Mouse (Mus musculus) forelimb bud, embryonic 11.5 days (tissue): ENCODE results near the gene Foxp1.

ENCODE experiments used
- DNase-seq: peaks from one replicate; pipeline ENCODE4 v3.0.0-alpha.2; 2012; ENCODE audit warnings: low read depth, low spot score

Gene Foxp1

DNA sequence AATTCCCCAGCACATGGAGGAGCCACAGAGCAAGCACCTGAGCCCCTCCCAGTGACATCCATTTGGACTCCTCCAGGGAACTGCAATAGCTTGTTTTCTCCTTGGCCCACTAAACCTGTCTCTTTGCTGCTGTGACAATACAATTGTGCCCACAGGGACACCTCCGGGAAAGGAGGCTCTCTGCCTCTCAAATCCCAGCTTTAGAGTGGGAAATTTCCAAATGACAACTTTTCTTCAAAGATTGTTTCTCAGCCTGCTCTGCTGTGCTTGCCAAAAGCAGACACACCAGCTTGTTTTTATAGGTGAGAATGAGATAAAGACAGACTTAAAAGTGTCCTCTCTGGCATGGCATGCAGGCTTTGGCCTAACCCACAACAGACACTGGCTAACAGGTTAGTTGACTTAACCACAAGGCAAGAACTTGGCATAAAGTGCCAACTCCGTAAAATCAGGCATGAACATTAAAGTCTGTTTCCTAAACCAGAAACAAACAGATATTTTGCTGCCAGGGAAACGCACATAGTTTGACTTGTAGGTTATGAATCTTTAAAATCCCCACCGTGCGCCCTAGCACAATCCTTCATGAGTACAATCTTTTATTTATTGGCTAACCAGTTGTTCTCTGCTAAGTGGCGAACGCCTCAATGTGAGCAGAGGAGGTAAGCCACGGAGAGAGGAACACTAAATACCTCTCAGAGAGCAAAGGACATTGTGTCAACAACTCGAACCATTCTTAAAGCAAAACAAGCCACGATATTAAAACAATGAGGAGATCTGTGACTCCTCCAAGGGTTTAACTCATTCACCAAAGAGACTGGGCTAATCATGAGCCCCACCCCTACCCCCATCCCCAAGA is 379.4 kb downstream of the Foxp1 start:
- DNase-seq, result no peak

DNA sequence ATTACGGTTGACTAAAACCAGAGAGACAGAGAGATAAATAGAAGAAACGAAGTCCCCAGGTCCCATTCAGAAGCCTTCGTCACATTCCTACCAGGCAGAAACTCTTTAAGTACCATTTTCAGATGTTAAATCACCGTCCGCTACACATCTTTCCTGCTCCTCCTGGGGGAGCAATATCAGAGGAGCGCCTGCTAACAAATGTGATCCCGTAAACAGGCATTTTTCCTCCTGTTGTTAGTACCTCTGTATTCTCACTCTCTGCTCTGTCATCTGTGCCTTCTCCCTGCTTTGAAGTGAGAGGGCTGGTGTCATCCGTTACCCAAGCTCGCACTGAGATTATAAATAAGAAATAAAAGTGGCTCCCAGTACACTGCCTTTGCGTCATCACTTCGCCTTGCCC is 384.5 kb downstream of the Foxp1 start:
- DNase-seq, result no peak

DNA sequence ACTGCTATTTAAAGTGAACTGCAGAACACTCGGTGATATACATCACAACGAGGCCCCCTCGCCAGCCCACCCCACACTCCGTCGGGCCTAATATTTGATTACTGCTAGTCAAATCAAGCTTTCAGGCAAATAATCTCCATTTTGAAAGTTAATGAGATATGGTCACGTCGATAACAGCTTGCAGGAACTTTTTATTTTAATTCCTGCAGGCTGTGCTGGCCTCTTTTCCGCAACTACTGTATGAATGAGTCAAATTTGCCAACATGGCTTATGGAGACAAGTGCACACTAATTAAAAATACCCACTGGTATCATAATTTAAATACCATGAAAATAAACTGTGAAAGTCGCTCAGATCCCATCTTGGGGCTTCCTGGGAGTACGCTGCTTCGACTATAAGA is 385.4 kb downstream of the Foxp1 start:
- DNase-seq, result no peak

DNA sequence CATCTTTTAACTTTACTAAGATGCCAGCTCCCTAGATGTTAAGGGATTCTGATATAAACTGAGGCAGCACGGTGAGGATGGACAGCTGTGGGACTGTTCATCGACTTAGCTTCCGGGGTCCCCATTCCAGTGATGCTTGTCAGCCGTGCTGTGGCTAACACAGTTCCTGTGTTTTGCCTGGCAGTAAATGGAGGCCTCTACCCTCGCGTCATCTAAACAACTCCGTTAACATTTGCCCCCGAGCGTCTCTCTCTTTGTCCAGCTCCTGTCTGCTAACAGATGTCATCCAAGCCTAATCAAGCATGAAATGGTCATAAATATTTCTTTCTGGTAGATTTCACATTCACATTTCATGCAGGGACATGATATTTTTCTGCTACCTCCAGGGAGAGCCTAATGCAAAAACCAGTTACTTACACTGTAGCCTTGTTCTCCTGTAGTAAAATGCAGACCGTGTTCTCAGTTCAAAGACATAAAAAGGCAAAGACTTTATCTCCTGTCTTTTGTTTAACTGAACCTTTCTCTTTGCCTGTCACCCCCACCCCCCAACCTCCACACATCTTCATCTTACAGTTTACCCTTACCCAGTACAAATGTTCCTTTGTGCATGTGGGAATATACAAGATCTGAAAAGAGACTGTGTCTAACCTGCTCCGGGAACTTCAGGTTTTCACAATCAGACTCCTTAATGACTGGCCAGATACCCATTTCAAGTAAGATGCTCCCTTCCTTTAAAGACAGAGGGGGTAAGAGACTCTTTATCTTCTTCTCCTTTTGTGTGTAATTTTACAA is 386.4 kb downstream of the Foxp1 start:
- peak; percentile 43 for DNase-seq

DNA sequence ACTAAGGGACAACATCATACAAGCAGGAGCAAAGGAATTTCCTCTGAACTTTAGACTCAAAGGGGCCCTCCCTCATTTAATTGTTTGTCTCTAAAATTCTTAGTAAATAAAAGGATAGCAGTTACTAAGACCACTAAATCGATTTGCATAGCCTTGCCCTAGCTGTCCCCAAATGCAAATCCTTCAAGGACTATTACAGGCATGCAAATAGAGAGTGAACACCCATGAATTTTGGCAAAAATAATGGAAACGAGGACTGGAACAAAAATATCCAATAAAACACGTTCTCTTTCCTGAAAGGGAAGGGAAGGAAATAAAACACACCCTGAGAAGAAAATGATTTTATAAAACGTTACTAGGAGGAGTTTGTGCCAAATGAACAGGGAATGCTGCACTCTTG is 390.7 kb downstream of the Foxp1 start:
- no peak for DNase-seq

DNA sequence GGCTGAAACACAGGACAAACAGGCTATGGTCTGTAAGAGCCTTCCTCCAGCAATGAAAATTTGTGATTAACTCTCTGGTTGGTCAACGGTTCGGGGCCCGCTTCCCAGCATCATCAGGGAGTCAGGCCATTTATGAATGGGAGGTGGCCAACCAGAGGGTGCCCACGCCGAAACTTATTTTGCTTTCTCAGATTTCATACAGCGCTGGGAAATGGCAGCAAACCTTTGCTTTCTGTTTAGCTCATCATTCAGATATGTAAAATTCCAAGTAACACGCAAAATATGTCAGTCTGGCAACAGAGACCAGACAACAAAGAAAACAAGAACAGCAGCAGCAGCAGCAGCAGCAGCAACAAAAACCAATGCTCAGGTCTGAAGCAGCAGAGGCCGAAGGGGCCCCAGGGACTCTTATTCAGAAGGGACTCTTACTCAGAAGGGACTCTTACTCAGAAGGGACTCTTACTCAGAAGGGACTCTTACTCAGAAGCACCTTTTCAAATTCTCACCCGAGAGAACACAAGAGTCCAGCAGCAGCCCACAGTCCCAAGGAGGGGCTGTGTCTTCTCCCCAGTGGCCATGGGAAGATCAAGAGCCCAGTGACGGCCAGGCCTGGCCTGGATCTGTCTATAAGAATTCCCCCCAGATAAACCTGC is 391.6 kb downstream of the Foxp1 start:
- DNase-seq, result no peak

DNA sequence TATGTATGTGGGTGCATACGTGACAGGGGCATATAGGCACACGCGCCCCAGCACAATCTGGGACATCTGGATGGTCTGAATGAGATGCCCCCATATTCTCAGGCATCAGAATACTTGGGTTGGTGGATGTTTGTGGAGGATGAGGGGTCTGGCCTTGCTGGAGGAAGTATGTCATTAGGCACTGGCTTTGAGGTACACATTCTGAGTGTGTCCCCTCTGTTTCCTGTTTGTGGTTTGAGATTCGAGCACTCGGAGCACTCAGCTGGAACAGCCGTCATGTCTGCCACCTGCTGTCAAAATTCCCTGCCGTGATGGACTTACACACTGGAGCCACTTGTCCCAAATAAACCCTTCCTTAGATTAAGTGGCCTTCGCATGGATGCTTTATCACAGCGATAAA is 395.8 kb downstream of the Foxp1 start:
- DNase-seq, result no peak

DNA sequence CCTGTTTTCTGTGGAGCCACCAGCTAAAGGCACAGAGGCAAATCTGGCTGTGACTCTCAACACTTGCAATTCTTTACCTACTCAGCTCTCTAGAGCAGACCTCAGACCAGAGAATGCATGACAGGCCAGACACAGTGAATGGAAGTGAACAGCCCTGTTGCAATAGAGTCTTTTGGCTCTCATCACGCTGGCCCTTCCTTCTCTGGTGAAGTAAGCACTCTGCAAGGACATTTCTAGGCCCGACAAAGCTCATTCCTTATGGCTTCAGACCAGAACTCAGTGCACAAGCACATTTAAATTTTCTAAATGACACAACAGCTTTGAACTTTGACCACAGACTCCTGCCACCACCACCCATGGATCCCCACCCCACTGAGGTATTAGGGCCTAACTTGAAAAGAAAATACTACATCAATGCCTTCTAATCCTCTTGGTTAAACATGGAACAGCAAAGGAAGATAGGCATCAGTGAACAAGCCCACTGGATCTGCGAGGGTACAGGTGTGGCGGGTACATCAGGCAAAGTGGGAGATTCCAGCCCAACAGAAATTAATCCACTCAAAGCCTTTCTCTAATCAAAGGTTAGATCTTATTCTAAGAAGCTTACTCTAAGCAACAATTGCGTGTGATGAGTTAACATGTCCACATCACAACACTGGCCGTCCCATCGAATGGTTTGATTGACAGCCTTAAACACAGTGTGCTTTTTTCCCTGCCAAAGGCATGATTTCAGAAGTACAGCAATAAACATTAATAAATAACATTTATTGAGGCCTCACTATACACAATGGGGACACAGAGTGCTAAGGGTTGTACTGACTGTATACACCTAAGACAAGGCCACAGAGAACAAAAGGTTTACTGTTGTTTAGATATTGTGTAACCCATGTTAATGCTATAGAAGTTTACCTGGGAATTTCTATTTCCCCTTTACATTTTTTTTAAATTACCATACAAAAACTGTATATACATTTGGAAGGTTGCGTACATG is 401.4 kb downstream of the Foxp1 start:
- no peak for DNase-seq

DNA sequence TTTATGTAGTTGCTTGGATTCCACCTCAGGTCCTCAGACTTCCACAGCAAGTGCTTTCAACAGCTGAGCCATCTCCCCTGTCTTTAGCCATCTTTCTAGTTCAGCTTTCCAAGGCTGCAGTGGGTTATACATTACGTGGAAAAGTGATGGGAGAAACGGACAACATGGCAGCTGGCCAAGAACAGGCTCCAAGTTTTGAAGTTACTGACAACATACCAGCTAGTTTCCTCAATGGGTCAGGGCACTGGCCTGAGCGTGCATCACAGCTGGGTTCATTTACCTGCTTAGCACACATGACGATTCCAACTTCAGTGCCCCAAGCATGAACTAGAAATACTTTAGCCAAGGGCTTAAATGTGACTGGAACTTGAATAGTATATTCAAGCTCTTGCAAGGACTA is 404.0 kb downstream of the Foxp1 start:
- DNase-seq, result no peak

DNA sequence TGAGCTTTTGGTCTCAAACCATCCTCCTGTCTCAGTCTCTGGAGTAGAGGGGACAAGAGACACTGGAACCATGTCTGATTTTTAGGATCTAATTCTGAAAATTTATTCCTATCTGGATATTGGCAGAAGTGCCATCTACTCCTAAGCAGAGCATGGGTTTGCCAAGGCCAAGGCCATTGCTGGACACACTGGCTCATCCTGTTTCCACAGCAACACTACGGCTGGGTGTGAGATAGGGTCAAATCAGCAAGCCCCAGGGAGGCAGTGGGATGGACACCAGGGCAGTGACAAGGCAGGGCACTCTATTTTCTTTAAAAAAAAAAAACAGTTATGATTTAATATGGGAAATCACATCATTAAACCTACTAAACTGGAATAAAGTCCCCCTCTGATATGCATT is 405.1 kb downstream of the Foxp1 start:
- DNase-seq, result no peak

DNA sequence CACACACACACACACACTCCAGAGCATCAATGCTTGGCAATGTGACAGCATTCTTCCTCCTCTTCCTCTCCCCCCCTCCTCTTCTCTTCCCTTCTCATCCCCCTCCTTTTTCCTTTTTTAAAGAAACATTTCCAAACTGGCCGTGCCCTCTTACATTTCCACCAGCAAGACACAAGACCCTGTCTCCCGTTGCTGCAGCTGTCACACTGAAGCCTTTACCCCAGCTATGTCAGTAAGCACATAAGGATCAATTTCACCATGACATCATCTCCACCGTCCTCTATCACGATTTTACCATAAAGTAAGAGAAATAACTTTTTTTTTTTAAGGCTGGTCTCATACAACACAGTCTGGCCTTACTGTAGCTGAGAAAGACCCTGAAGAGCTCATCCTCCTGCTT is 410.7 kb downstream of the Foxp1 start:
- no peak for DNase-seq

DNA sequence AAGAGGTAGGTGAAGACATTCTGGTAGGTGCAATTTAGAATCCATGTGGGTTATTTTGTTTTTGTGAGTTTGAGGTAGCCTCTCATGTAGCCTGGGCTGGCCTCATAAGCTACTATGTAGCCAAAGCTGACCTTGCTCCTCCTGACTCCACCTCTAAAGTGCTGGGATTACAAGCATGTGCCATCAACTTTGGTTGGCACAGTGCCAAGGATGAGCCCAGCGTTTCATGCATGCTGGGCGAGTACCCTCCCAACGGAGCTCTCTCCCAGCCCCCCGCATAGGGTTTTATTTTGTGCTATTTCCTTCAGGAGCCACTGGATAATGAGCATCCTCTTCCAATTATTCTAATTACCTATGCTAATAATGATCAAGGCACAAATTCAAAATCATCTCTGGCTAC is 414.1 kb downstream of the Foxp1 start:
- DNase-seq, result no peak

DNA sequence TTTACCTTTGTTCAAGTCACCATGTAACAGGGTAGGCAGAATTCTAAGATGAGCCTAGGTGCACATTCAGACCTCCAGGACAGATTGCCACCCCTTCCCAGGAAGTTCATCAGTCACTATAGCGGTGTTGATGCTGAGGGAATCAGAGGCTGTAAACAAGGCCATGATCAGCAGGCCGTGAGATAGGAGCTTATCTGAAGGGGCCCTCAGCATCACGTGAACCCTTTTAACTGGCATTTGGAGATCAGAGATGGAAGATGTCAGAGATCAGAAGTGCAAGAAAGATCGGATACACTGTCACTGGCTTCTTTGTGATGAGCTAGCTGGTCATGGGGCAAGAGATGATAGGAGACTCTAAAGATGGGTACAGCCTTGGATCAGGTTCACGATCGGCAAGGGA is 414.8 kb downstream of the Foxp1 start:
- no peak for DNase-seq

DNA sequence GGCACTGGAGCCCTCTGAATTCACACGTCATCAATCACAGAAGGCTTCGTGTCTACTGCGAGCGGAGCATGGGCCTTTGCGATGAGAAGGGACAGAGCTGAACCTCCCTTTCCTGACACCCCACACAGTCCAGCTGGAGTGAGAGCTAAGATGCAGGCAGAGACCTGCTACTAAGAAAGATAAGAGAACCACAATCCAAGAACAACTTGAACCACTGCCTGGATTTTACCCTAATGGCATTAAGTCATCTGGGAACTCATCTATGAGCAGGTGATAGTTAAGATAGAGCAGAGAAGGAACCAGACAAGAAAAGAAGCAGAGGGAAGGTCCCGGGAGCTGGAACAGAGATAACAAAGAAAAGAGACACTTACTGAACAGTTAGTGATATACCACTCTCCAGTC is 415.4 kb downstream of the Foxp1 start:
- no peak for DNase-seq

DNA sequence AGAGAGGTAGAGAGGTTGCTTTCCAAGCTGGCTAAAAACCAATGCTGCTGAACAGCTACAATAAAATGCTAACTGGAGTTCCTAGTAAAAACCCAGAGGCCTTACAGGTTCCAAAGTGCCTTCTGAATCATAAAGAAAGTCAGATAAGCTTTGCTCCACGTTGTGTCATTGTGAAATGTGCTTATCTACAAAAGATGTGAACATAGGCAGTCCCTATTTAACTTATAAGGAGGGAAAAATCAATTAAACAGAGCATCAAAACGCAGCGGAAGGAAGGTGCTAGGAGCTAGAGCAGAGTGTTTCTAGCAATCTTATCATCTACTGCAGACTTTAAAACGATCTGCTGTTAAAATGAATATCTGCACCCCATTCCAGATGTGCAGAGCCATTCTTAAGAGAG is 416.5 kb downstream of the Foxp1 start:
- no peak for DNase-seq

DNA sequence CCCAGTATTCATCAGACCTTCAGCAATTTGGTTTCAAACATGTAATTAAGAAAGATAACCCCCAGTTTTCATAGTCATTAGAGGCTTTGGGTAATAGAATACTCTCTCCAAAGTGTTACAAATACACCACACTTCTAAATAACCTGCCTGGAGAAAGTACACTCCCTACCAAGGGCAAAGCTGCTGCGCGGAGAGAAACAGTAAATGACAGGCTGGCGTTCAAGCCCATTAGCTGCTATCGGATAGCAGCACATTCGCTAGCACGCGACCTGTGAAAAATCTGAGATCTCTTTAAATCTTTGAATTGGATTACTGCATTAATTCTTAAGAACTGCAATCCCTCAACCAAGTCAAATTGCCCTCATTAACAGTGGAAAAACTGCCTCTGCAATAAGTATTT is 418.1 kb downstream of the Foxp1 start:
- DNase-seq, result no peak

DNA sequence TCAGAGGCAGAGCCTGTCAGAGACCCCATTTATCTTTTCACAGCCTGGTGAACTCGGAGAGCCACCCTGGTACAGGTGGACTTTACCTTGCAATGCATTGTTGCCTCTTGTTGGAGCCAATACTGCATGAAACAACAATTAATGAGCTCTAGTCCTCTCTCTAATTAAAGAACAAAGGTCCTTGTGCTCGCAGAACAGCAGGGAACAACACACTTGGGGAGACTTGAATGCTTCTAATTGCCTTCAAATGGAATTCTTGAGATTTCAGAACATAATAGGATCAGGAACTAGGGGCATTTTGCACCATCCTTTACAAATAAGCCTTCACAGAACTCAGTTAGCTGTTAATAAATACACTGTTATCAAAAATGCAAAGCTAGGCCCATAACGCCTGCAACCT is 418.6 kb downstream of the Foxp1 start:
- DNase-seq, result no peak

DNA sequence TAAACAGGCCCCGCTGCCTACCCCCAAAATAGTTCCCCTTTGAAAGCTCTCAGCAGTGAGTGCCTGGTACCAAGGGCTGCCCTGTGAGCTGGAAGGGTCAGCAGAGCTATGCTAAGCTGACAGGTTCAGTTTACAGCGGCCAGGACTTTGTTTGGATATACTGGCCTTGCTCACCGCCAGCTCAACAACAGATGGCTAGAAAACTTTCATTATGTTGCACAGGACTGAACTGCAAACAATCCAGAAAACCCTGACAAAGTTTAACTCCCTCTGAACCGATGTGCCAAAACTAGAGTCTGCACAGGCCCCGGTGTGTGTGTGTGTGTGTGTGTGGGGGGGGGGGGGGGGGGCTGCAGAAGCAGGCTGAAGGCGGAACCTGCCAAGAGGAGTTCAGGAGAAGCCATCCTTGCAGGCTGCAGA is 421.0 kb downstream of the Foxp1 start:
- peak; percentile 64 for DNase-seq

DNA sequence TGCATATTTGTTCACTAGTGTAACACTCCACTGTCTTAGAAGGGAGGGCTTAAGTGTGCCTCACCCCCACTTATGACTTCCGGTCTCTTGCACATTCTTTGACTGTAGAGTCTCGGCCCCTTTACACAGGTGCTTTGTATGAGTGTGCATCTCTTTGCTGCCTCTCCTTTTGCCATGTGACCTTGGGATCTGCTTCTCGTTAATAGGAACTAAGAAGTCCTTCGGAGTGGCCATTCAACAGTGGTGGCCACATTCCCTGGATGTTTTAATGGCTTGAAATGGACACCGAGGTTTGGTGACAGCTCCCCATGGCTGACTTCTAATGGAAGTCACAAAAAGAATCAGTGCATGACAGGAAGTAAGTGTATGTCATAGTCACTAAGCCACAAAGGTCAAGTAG is 422.2 kb downstream of the Foxp1 start:
- no peak for DNase-seq

DNA sequence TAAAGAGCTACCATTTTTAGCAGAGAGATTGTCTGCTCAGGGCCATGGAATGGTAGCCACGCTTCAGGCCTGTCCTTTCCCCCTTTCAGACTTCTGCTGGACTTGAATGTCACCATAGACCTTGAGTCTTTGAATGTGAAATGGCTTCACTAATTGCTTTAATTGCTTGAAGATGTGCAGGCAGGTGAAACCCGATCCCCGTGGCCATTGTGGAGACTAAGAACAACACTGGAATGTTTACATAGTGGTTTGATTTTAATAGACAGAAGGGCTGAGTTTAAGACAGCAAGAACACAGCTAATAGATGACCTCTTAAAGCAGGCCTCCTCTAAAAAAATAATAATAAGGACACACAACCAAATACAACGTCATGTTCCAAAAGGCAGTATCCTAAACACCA is 422.7 kb downstream of the Foxp1 start:
- DNase-seq, result no peak

DNA sequence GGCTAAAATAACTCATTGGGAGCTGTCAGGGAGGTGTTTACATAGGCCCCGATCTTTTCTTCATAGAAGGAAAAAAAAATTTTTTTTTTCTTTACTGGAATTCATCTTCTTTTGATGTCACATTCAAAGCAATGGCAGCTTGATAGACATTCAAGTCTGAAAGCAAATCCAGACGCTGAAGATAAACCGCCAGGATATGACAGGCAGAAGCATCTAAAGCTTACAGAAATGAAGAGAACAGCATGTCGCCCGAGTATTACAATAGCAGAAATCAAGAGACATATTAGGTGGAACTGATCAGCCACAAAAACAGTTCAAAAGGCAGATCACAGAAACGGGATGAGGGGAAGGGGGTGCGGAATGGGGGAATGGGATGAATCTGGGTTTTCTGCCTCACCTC is 425.3 kb downstream of the Foxp1 start:
- no peak for DNase-seq
